Mouse (Mus musculus): Measurements from ENCODE around the gene Spint4.
"Not testable (repeated sequence)": the region's sequence is repeated elsewhere in the genome, so short reads cannot be mapped to it uniquely, and the experiment has no call there.

The Spint4 gene

GRCm38 (mm10) chr2:164698201-164698600, at the start of gene Spint4:
Spint4 (plus strand) TSS chr2:164698501.
- DNase-seq (ENCODE audit: low spot score in 2 of 2), result no peak

GRCm38 (mm10) chr2:164655858-164656257, 42.4 kb upstream of the Spint4 start, which contains the start of gene Wfdc10:
Wfdc10 (plus strand) TSS chr2:164656046.
- DNase-seq (ENCODE audit: low spot score in 2 of 2), result peak in 1 of 2 experiments; percentile 27

GRCm38 (mm10) chr2:164656483-164656882, 41.8 kb upstream of the Spint4 start, which contains the start of gene Wfdc9:
Wfdc9 (minus strand) TSS chr2:164656583.
- DNase-seq (ENCODE audit: low spot score in 2 of 2), result no peak

- DNase-seq (ENCODE audit: low spot score in 2 of 2), result no peak
These were observed 33.5 kb upstream of the Spint4 start for GRCm38 (mm10) chr2:164664851-164665250.

- no peak for DNase-seq (ENCODE audit: low spot score in 2 of 2)
These were observed 28.0 kb upstream of the Spint4 start for GRCm38 (mm10) chr2:164670261-164670660.

- DNase-seq (ENCODE audit: low spot score in 2 of 2), result no peak
These were observed 27.4 kb upstream of the Spint4 start for GRCm38 (mm10) chr2:164670938-164671337.

GRCm38 (mm10) chr2:164673987-164674386, 24.3 kb upstream of the Spint4 start, which contains the start of gene Wfdc11:
Wfdc11 (minus strand) TSS chr2:164674087.
- DNase-seq (ENCODE audit: low spot score in 2 of 2), result peak in 1 of 2 experiments; percentile 15

GRCm38 (mm10) chr2:164676103-164676502, 22.2 kb upstream of the Spint4 start:
- no peak for DNase-seq (ENCODE audit: low spot score in 2 of 2)

GRCm38 (mm10) chr2:164676916-164677685, 21.2 kb upstream of the Spint4 start:
- no peak for DNase-seq (ENCODE audit: low spot score in 2 of 2)

- peak; percentile 36 to 45 for DNase-seq (ENCODE audit: low spot score in 2 of 2)
These were observed 19.3 kb upstream of the Spint4 start for GRCm38 (mm10) chr2:164678848-164679625.

GRCm38 (mm10) chr2:164679906-164680305, 18.4 kb upstream of the Spint4 start:
- DNase-seq (ENCODE audit: low spot score in 2 of 2), result no peak

GRCm38 (mm10) chr2:164684807-164685206, 13.5 kb upstream of the Spint4 start, which contains the start of gene Wfdc13:
Wfdc13 (plus strand) TSS chr2:164685107.
- DNase-seq (ENCODE audit: low spot score in 2 of 2), result no peak

GRCm38 (mm10) chr2:164700959-164701358, 2.7 kb downstream of the Spint4 start:
- DNase-seq (ENCODE audit: low spot score in 2 of 2), result no peak

GRCm38 (mm10) chr2:164701761-164702160, 3.5 kb downstream of the Spint4 start:
- no peak for DNase-seq (ENCODE audit: low spot score in 2 of 2)

GRCm38 (mm10) chr2:164704235-164704634, 5.9 kb downstream of the Spint4 start:
- no peak for DNase-seq (ENCODE audit: low spot score in 2 of 2)

GRCm38 (mm10) chr2:164705328-164705727, 7.0 kb downstream of the Spint4 start:
- DNase-seq (ENCODE audit: low spot score in 2 of 2), result no peak

GRCm38 (mm10) chr2:164705991-164706390, 7.7 kb downstream of the Spint4 start:
- DNase-seq (ENCODE audit: low spot score in 2 of 2), result no peak

- DNase-seq (ENCODE audit: low spot score in 2 of 2), result no peak
These were observed 16.7 kb downstream of the Spint4 start, which contains the start of gene Spint5 for GRCm38 (mm10) chr2:164715005-164715404. Spint5 (plus strand) TSS chr2:164715305.

- not testable (repeated sequence) for DNase-seq (ENCODE audit: low spot score in 2 of 2)
These were observed 18.0 kb downstream of the Spint4 start for GRCm38 (mm10) chr2:164716194-164716786.

- DNase-seq (ENCODE audit: low spot score in 2 of 2), result no peak
These were observed 25.0 kb downstream of the Spint4 start for GRCm38 (mm10) chr2:164723276-164723675.

- DNase-seq (ENCODE audit: low spot score in 2 of 2), result peak; percentile 27 to 48
These were observed 27.8 kb downstream of the Spint4 start for GRCm38 (mm10) chr2:164725895-164726619.
